Mouse (Mus musculus) intestine, embryonic 14.5 days (tissue): Measurements from ENCODE around the gene 4921539E11Rik. TPM values are rescaled to one million over a fixed set of nuclear protein-coding genes. Genes with fewer than 3 reads are reported as not detected.

Experiments used
- ATAC-seq: fragments of 200-750 bp; cut with Nextera tagmentation; replicated peaks from 2 replicates; pipeline ENCODE4 v1.8.0; 2017; ENCODE audit warnings: low read depth, moderate number of reproducible peaks, moderate TSS enrichment, moderate library complexity; ENCODE audit not compliant: low FRiP score, low TSS enrichment
- DNase-seq: peaks from one replicate; pipeline ENCODE4 v3.0.0-alpha.2; 2018; ENCODE audit warnings: low spot score
- H3K27ac ChIP-seq: fragments of 300-500 bp; sonication (generic); 2 replicates; pipeline ENCODE4 v1.5.1; 2014; ENCODE audit warnings: low read depth, mild to moderate bottlenecking, control low read depth
- H3K27me3 ChIP-seq: fragments of 300-500 bp; sonication (generic); replicated peaks from 2 replicates; pipeline ENCODE4 v1.6.1; 2014; ENCODE audit warnings: low read length, control low read depth; ENCODE audit not compliant: control insufficient read depth, insufficient read depth
- H3K36me3 ChIP-seq: fragments of 300-500 bp; sonication (generic); 2 replicates; pipeline ENCODE4 v1.6.1; 2014; ENCODE audit warnings: low read length, control low read depth; ENCODE audit not compliant: control insufficient read depth, insufficient read depth
- H3K4me1 ChIP-seq: fragments of 300-500 bp; sonication (generic); replicated peaks from 2 replicates; pipeline ENCODE4 v1.6.1; 2014; ENCODE audit warnings: low read length, control low read depth, mixed read lengths; ENCODE audit not compliant: control insufficient read depth, insufficient read depth
- H3K4me2 ChIP-seq: fragments of 300-500 bp; sonication (generic); 2 replicates; pipeline ENCODE4 v1.6.1; 2014; ENCODE audit warnings: low read length
- H3K4me3 ChIP-seq: fragments of 300-500 bp; sonication (generic); 2 replicates; pipeline ENCODE4 v1.5.1; 2014; ENCODE audit warnings: low read depth, low read length, control low read depth, mixed read lengths
- H3K9ac ChIP-seq: fragments of 300-500 bp; sonication (generic); 2 replicates; pipeline ENCODE4 v1.6.1; 2014; ENCODE audit warnings: mild to moderate bottlenecking, low read length
- H3K9me3 ChIP-seq: fragments of 300-500 bp; sonication (generic); 2 replicates; pipeline ENCODE4 v1.6.1; 2016; ENCODE audit warnings: low read length, control low read depth; ENCODE audit not compliant: control insufficient read depth
- WGBS: fragments of 180-500 bp; shearing (Covaris S2); extraction: QIAGEN DNeasy Blood & Tissue Kit; methylation state at CpG from one replicate; pipeline ENCODE4 v1.1.7; 2014; 5-methylcytosine and 5-hydroxymethylcytosine counted together
- polyA plus RNA-seq: library from polyadenylated mRNA; unstranded; fragments of >200 nt; fragmentation: Nextera tagmentation; extraction: Ambion mirVana; gene quantifications from 2 replicates; pipeline ENCODE4 v1.2.1, GENCODE M21; 2014

Gene 4921539E11Rik
- polyA plus RNA-seq, 1 experiment from 2014 or later: not detected

- Histone ChIP-seq H3K36me3 (peaks cover 39% of the 10 kb centered on the region), H3K4me1 (no peaks in the 10 kb centered on the region), H3K27me3 (no peaks in the 10 kb centered on the region), H3K4me2 (no peak overlapping the region), H3K9ac (no peak overlapping the region), H3K27ac (no peak overlapping the region), H3K4me3 (no peak overlapping the region), H3K9me3 (no peaks in the 10 kb centered on the region)
- DNase-seq (no peak), ATAC-seq (no peak)
- WGBS: 43% methylated on average over 4 of the region's 4 CpGs
Measured at GRCm38 (mm10) chr4:103199086-103199485, 91.6 kb downstream of the 4921539E11Rik start.

- ATAC-seq (no peak), DNase-seq (no peak)
- Histone ChIP-seq H3K4me3 (no peak overlapping the region), H3K9ac (no peak overlapping the region), H3K27me3 (no peaks in the 10 kb centered on the region), H3K36me3 (peaks cover 52% of the 10 kb centered on the region), H3K9me3 (no peaks in the 10 kb centered on the region), H3K27ac (no peak overlapping the region), H3K4me2 (no peak overlapping the region), H3K4me1 (no peaks in the 10 kb centered on the region)
- WGBS: 88% methylated on average over 8 of the region's 8 CpGs
Measured at GRCm38 (mm10) chr4:103197401-103197800, 93.3 kb downstream of the 4921539E11Rik start.

GRCm38 (mm10) chr4:103192421-103192820, 98.2 kb downstream of the 4921539E11Rik start:
- Histone ChIP-seq H3K4me1 (no peaks in the 10 kb centered on the region), H3K9me3 (no peaks in the 10 kb centered on the region), H3K4me2 (no peak overlapping the region), H3K27me3 (no peaks in the 10 kb centered on the region), H3K27ac (no peak overlapping the region), H3K36me3 (peaks cover 67% of the 10 kb centered on the region), H3K4me3 (no peak overlapping the region), H3K9ac (no peak overlapping the region)
- ATAC-seq (no peak), DNase-seq (no peak)
- 89% methylated on average over 2 of the region's 2 CpGs for WGBS

GRCm38 (mm10) chr4:103188786-103189640, 101.7 kb downstream of the 4921539E11Rik start:
- 78% methylated on average over 8 of the region's 8 CpGs for WGBS
- no peaks in the 10 kb centered on the region for H3K27me3 ChIP-seq
- H3K36me3 ChIP-seq: peaks cover 62% of the 10 kb centered on the region
- no peaks in the 10 kb centered on the region for H3K9me3 ChIP-seq
- DNase-seq (no peak), ATAC-seq (no peak)
- no peak overlapping the region for H3K27ac ChIP-seq
- H3K9ac ChIP-seq: no peak overlapping the region
- H3K4me3 ChIP-seq: no peak overlapping the region
- no peak overlapping the region for H3K4me2 ChIP-seq
- H3K4me1 ChIP-seq: no peaks in the 10 kb centered on the region

Other genes starting within 250 kb of the 4921539E11Rik start
- gene Mier1, start 176.5 kb downstream of the 4921539E11Rik start, polyA plus RNA-seq: 39.9 and 40.3 TPM in 2 replicates
- gene Wdr78, start 176.3 kb downstream of the 4921539E11Rik start, polyA plus RNA-seq: 2.0 TPM in 2 replicates
- gene Slc35d1, start 75.7 kb downstream of the 4921539E11Rik start, polyA plus RNA-seq: 9.4 and 9.7 TPM in 2 replicates
- gene Oma1, start 22.9 kb upstream of the 4921539E11Rik start, polyA plus RNA-seq: 18.6 and 22.7 TPM in 2 replicates